Mouse (Mus musculus) T-helper 2 cell (primary cell): Measurements from ENCODE around the gene Myo19.

Experiments
- in situ Hi-C: fragments of 300-600 bp; cut with MboI, MseI; formaldehyde crosslinking; loops from one replicate; pipeline ENCODE4 v1.15.1; 2025; ENCODE audit warnings: high pct_unique_total_duplicates

Myo19 gene

DNA sequence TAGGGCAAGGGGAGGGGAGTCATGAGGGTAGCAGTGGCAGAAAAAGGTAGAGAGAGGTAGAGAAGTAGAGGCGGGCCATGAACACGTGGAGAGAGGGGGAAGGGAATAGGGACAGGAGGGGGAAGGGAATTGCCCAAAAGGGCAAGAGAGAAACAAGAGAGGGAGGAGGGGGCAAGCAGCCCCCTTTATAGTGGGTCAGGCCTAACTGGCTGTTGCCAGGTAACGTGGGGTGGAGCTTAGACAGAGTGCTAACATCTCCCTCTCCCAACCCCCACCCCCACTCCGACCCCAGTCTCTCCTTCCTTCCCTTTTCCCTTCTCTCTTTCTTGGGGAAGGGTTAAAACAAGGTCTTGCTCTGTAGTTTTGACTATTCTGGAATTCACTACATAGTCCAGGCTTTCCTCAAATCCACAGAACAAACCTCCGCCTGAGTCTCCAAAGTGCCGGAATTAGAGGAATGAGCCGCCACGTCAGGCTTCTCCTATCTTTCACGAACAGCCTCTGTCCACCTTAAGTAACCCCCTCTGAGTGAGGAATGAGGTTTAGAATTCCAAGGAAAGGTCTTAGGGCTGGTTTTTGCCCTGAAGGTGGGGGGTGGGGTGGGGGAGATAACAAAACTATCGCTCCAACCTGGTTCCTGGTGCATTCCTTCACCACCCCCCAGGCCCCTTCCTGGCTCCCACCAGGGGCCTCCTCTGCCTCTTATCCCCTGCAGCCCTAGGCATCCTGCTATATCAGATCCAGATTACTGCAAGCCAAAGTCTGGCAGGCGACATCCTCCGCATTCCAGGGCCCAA is 64.9 kb downstream of the Myo19 start:
- in situ Hi-C loops: loop anchor here (10.0 kb wide), 1 partner anchor 1630 kb away; no protein-coding TSS in a partner anchor

DNA sequence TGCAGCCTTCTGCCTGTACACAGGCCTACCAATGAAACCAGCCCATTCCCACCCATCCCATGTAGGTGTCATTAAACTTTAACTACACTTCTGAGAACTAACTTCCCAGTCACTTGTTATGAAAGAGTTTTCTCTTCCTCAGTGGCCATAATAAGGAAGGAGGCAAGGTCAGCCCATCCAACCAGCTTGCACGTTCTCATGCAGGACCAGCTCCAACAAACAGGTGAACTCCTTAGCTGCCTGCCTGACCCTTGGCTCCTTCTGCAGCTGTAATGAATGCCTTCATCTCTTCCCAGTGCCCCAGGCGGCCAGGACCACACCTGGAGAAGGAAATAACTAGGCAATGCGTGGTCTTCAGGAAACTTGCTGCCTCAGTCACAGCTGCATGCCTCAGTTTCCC is 65.9 kb downstream of the Myo19 start:
- in situ Hi-C loops: loop anchor here (10.0 kb wide), 1 partner anchor 1629 kb away; no protein-coding TSS in a partner anchor

DNA sequence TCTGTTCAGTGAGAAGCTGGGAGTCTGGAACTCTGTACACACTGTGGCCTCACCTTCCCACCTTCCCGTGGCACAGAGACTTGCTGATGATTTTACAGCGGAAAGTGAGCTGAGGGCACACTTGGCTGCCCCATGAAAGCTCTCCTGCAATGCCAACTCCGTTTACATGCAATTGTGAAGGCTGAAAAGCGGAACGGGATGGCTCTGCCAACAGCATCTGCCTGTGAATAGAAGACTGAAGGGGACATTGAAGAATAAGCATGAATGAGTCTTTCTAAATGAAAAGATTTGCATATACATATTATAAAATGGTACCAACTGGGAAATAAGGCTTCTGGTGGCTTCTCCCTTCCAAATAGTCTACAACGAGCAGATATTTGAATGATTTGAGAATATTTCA is 67.3 kb downstream of the Myo19 start:
- in situ Hi-C loops: loop anchor here (10.0 kb wide), 1 partner anchor 1628 kb away; no protein-coding TSS in a partner anchor

DNA sequence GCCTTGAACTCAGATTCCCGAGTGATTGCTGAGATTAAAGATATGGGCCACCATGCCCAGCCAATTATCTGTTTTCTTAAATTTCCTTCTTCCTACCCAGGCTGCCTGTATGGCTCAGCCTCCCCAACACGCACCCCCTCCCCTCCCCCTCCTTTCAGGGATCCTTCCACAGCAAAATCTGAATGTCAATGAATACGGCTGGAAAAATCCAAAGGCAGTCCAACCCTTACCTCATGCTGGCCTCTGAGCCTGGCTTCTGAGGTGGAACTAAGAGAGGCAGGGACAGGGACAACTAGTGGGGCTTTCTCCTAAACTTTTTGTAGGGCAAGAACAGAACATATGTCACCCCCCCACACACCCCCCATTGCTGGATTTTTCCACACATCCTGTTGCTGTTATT is 68.2 kb downstream of the Myo19 start:
- in situ Hi-C loops: loop anchor here (10.0 kb wide), 1 partner anchor 1627 kb away; no protein-coding TSS in a partner anchor

DNA sequence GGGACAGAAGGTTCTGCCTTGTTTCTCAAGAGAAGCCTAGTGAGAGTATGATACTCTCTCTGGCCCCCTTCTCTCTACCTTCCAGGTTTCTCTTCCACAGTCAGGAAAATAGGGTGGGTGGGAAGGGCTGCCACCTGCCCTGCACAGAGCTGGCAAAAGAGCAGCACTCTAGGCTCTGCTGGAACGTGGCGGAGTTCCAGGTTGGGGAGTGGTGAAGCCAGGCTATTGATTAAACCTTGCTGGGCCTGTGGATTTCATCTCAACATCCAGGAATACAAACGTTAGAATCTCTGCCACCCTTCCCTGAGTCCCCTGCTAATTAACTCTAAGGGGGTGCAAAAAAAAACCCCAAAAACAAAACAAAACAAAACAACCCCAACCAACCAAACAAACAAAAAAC is 68.6 kb downstream of the Myo19 start:
- in situ Hi-C loops: loop anchor here (10.0 kb wide), 1 partner anchor 1626 kb away; no protein-coding TSS in a partner anchor

DNA sequence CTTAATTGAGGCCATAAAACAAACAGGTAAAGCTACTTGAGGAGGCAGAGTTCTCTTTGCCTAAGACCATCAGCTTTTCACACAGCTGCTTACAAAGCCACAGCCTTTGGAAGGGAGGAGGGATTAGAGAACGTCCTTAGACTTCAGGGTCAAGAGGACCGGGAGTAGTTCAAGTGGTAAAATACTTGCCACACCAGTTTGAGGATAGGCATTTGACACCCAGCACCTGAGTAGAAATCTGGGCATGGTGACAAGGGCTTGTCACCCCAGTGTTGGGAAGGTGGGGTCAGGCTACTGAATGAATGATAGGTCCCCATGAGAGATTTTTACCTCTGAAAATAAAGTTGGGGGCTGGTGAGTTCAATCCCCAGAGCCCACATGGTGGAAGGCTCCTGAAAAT is 72.7 kb downstream of the Myo19 start:
- in situ Hi-C loops: no loop called here

DNA sequence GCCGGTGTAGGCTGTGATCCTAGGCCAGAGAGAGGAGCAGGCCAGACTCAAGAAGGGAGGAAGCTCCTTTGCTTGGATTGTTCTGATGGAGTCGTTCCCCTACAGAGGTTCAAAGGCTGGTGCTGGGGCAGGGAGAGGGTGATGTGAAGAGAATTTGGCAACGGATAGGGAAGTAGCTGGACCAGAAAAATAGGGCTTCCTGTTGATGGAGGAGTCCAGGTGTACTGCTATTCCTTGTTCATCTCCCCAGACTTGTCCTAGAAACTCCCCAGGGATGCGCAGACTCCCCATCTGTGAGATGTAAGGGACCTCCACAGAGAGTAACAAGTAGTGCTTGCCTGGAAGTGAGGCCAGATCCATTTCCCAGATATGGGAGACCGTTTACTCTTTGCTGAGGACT is 76.5 kb downstream of the Myo19 start:
- in situ Hi-C loops: no loop called here

DNA sequence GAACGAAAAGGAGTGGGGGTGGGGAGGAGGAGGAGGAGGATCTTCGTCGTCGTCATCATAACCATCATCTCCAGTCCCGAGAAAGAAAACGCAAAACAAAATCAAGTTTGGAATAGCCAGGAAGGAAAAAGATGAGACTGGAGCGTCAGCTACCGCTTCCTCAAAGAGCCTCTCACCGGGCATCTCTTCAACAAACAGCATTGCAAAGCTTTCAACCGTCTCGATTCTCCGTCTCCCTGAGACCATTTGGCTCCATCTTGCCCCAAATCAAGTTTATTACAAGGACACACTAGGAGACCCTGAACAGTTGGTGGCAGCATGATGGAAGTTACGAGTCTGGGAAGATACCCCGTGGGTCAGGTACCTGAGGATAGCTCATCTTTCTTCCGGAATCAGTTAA is 77.2 kb downstream of the Myo19 start:
- in situ Hi-C loops: no loop called here

DNA sequence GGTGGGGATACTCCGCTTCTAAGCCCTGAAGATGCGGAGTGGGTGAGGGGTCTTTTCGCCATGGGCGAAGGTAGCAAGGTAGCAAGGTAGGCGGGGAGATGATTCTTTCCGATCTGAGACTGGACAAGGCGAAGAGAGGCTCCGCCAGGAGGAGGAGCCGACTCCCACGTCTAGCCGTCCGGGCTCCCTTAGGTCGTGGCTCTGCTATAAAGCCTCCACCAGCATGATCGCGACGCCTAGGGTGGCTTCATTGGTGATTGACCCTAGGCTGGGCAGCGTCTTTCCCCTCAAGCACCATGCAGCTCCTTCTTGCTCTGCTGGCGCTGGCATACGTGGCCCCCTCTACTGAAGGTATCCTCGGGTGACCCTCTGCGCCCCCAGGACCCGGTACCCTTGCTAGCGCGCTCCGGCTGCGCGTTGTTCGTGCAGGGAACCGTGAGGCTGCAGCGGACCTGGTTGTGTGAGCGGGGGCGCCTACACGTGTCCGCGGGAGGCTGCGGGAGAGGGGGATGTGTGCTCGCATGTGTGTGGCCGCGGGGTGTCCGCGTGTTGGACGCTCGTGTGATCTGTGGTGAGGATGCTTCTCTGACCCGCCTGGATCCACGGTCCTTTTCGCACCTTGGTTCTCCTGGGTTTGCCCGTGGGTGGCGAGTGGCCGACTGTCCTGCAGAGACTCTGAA is 77.8 kb downstream of the Myo19 start, which contains the start of gene Car4:
Gene Car4 (plus strand): TSS at position 196 of the 680 bp plus-strand sequence.
- in situ Hi-C loops: no loop called here

DNA sequence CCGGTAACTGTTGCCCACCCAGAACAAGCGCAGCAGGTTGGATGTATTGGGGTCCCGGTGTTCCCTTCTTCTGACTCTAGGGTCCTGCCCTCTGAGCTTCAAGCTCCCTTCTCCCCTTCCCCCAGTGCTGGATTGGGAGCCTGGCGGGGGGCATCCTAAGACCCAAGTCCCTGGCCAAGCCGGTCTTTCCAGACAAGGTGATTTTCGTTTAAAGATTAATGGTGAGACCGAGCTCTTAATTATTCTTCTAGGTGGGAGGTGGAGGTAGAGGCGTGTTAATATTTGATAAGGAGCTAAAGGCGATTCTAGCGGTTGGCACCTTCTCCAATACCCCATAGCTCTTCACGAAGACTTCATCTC is 78.3 kb downstream of the Myo19 start:
- in situ Hi-C loops: no loop called here

DNA sequence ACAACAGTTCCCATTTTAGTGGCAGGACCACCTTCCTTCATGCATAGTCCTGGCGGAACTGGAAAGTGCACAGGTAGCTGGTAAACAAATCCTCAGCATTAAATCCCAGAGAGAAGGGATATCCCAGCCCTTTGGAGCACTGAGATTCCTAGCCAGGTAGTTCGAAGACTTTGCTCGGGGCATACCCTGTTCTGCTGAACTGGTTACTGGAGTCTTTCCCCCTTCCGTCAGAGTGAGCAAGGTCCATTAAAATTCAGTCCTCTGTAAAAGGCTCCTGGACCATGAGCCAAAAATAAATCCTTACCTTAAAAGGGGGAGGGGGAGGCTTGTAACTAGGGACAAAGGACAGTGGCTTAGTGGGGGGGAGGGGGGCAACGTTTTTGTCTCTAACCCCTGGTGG is 79.2 kb downstream of the Myo19 start:
- in situ Hi-C loops: no loop called here

DNA sequence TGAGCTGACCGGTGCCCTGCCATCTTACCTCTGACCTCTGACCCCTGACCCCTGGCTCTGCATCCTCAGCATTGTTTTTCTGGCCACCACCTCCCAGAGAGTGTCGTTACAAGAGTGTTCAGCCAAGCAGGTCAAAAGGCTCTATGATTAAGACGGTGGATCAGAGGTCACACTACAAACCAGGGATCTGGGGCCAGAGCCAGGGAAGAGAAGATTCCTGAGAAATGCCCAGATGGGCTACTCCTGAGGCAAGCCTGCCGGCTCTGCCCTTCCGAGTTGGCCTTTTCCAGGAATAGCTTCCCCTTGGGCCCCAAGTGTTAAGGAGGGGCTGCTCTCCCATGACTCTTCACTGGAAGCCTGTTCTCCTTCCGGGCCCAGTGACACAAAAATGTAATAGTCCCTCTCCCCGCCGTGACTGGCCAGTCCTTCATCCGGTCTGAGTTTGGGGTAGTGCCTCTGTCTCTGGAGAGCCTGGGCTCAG is 79.8 kb downstream of the Myo19 start:
- in situ Hi-C loops: no loop called here

DNA sequence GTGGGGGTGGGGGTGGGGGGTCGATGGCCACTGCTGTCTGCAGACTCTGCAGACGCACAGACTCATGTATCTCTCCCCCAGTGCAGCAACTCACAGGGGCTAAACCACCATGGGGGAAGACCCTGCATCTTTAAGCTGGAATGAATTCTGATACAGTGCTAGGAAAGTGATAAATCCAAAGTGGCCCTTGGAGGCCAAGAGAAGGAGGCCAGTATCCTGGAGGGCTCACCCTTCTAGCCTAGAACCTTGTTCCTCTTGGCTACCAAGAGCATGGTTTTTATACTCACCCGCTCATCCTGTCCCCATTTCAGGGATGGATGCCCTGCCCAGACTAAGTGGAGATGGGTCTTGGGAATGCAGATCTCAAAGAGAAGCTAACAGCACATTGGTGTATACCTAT is 80.3 kb downstream of the Myo19 start:
- in situ Hi-C loops: no loop called here

DNA sequence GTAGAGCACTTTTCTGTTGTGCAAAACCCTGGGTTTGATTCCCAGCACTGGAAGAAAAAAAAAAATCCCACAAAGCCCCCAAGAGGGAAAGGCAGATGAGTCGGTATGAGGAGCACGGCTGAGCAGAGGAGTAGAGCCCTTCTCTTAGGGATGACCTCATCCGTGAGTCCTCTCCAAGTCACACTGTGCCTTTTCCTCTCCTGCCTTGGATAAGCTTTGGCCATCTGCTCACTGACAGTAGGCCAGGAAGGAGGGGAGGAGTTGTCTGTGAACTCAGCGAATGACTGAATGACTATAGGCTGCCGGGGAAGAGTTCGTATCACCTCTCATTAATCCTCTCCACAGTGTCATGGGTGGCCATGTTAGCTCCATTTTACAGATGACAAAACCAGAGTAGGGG is 80.8 kb downstream of the Myo19 start:
- in situ Hi-C loops: no loop called here
